Mouse (Mus musculus) heart, adult 2 months (tissue): ENCODE results near the gene Alg14.

Experiments
- CTCF ChIP-seq: fragments of 200-600 bp; IDR thresholded peaks from 2 replicates; pipeline ENCODE4 v1.8.1; 2022; ENCODE audit warnings: antibody characterized with exemption, mild to moderate bottlenecking, moderate library complexity
- EP300 ChIP-seq: fragments of 200-500 bp; IDR thresholded peaks from 2 replicates; pipeline ENCODE4 v1.6.1; 2011; ENCODE audit warnings: low read depth, low read length, control low read depth; ENCODE audit not compliant: insufficient read depth
- POLR2A ChIP-seq: fragments of 200-500 bp; IDR thresholded peaks from 2 replicates; pipeline ENCODE4 v1.6.1; 2011; ENCODE audit warnings: mild to moderate bottlenecking, low read depth, low read length, control low read depth; ENCODE audit not compliant: insufficient read depth

GRCm38 (mm10) chr3:121358850-121359249 lies 67.3 kb downstream of the Alg14 start:
- TF ChIP-seq CTCF (no peak), POLR2A (no peak), EP300 (no peak)
